Mouse (Mus musculus): Measurements from ENCODE around the gene Hoxd10. TPM values are rescaled to one million over a fixed set of nuclear protein-coding genes. Genes with fewer than 3 reads are reported as not detected.

The Hoxd10 gene
- polyA plus RNA-seq, 1 experiment from 2014 or later = not detected

DNA sequence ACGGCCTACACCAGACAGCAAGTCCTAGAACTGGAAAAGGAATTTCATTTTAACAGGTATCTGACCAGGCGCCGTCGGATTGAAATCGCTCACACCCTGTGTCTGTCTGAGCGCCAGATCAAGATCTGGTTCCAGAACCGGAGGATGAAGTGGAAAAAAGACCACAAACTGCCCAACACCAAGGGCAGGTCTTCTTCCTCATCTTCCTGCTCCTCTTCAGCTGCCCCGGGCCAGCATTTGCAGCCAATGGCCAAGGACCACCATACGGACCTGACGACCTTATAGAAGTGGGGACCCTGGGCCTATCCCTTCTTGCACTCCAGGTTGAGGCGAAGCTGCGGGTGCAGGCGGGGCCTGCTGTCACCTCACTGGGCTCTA lies 36.6 kb downstream of the Hoxd10 start:
- Histone ChIP-seq H3K27ac (ENCODE audit: low read depth, low read length) (peak overlapping the region; percentile 88), H3K9me3 (ENCODE audit: control insufficient read depth, low read length) (no peaks in the 10 kb centered on the region)

DNA sequence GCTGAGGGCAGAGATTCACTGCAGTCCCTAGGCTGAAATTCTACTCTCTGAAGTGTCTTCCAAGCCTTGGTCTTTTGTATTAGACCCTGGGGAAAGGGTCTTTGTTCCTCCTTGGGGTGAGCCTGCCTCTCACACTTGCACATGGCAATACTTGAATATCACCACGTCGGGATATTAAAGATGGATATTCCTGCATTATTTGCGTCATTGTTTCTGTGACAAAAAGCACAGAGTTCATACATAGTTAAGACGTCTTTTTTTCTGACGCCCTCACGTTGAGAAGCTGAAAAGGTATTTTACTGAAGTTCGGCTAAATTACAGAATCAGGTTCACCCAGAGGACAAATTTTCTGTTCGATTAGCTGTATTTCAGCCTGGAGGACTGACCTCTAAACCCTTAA lies 38.6 kb downstream of the Hoxd10 start:
- Histone ChIP-seq H3K36me3 (ENCODE audit: control insufficient read depth, insufficient read depth, low read length) (no peaks in the 10 kb centered on the region), H3K9ac (ENCODE audit: low read depth, low read length) (peak overlapping the region; percentile 76), H3K27ac (ENCODE audit: low read depth, low read length) (peak overlapping the region; percentile 95), H3K4me3 (ENCODE audit: low read depth, low read length) (peak overlapping the region; percentile 48), H3K4me2 (replicated peaks; ENCODE audit: low read depth, low read length) (peak overlapping the region; percentile 54), H3K4me1 (replicated peaks; ENCODE audit: control insufficient read depth, insufficient read depth, low read length) (no peaks in the 10 kb centered on the region; the same call in 1 of the 2 replicates), H3K27me3 (ENCODE audit: control insufficient read depth, insufficient read depth, low read length) (peaks cover 85% of the 10 kb centered on the region), H3K9me3 (ENCODE audit: control insufficient read depth, low read length) (no peaks in the 10 kb centered on the region)
- WGBS = 4% methylated on average over 8 of the region's 8 CpGs
- DNase-seq (ENCODE audit: low spot score) = no peak
- no peak for ATAC-seq (ENCODE audit: low FRiP score)

More for the DNA sequence above, 36.6 kb downstream of the Hoxd10 start:
- peaks cover 95% of the 10 kb centered on the region for H3K27me3 ChIP-seq (ENCODE audit: control insufficient read depth, insufficient read depth, low read length)
- H3K4me1 ChIP-seq (replicated peaks; ENCODE audit: control insufficient read depth, insufficient read depth, low read length) = no peaks in the 10 kb centered on the region; the same call in 1 of the 2 replicates
- H3K4me2 ChIP-seq (replicated peaks; ENCODE audit: low read depth, low read length) = peak overlapping the region; percentile 39
- H3K36me3 ChIP-seq (ENCODE audit: control insufficient read depth, insufficient read depth, low read length) = no peaks in the 10 kb centered on the region
- ATAC-seq (ENCODE audit: low FRiP score) (no peak), DNase-seq (ENCODE audit: low spot score) (no peak)
- WGBS = 3% methylated on average over 13 of the region's 13 CpGs
- peak overlapping the region; percentile 58 for H3K4me3 ChIP-seq (ENCODE audit: low read depth, low read length)
- peak overlapping the region; percentile 66 for H3K9ac ChIP-seq (ENCODE audit: low read depth, low read length)

- no peaks in the 10 kb centered on the region for H3K36me3 ChIP-seq (ENCODE audit: control insufficient read depth, insufficient read depth, low read length)
- DNase-seq (ENCODE audit: low spot score) = no peak
- no peaks in the 10 kb centered on the region for H3K9me3 ChIP-seq (ENCODE audit: control insufficient read depth, low read length)
- peak overlapping the region; percentile 95 for H3K27ac ChIP-seq (ENCODE audit: low read depth, low read length)
- H3K27me3 ChIP-seq (ENCODE audit: control insufficient read depth, insufficient read depth, low read length) = peaks cover 85% of the 10 kb centered on the region
- H3K4me1 ChIP-seq (replicated peaks; ENCODE audit: control insufficient read depth, insufficient read depth, low read length) = no peaks in the 10 kb centered on the region; the same call in 1 of the 2 replicates
- ATAC-seq (ENCODE audit: low FRiP score) = no peak
- peak overlapping the region; percentile 54 for H3K4me2 ChIP-seq (replicated peaks; ENCODE audit: low read depth, low read length)
- peak overlapping the region; percentile 48 for H3K4me3 ChIP-seq (ENCODE audit: low read depth, low read length)
- H3K9ac ChIP-seq (ENCODE audit: low read depth, low read length) = peak overlapping the region; percentile 76
These were observed 39.3 kb downstream of the Hoxd10 start for GRCm38 (mm10) chr2:74731055-74731454.

DNA sequence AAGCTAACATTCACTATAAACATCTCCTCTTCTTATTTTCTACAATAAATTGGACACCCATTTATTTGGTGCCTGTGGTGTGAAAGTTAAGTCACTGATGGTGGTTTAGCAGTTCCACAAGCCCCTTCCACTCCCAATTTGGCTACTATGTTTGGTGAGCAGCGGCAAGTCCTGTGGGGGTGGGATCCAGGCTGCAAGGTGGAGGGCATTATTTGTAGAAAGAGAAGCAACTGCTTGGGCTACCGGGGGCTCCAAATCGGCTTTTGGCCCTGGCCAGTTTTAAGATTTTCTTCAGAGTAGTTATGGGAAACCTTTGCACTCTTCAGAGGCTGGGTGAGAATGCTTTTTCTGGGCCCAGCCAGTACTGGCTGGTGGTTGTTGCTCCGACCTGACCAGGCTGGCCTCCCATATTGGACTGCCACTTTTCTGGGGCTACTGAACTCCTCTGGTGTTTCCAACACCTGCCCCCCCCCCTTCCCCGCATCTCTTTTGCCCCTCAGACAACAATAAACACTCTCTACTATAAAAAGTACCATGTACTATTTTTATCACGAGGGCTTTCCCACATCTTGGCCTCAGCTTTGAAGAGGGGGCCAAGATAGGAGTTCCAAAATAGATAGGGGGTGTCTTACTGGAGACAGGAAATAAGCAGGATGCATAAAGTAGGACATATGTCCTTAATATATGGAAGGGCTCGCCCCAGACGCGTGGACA lies 40.2 kb downstream of the Hoxd10 start:
- no peaks in the 10 kb centered on the region; the same call in 1 of the 2 replicates for H3K4me1 ChIP-seq (replicated peaks; ENCODE audit: control insufficient read depth, insufficient read depth, low read length)
- no peak for ATAC-seq (ENCODE audit: low FRiP score)
- H3K27ac ChIP-seq (ENCODE audit: low read depth, low read length) = peak overlapping the region; percentile 95

GRCm38 (mm10) chr2:74732513-74733316 lies 41.0 kb downstream of the Hoxd10 start:
- H3K36me3 ChIP-seq (ENCODE audit: control insufficient read depth, insufficient read depth, low read length) = no peaks in the 10 kb centered on the region
- H3K4me2 ChIP-seq (replicated peaks; ENCODE audit: low read depth, low read length) = peak overlapping the region; percentile 54
- no peak for DNase-seq (ENCODE audit: low spot score)
- peak overlapping the region; percentile 76 for H3K9ac ChIP-seq (ENCODE audit: low read depth, low read length)
- peaks cover 79% of the 10 kb centered on the region for H3K27me3 ChIP-seq (ENCODE audit: control insufficient read depth, insufficient read depth, low read length)
- H3K9me3 ChIP-seq (ENCODE audit: control insufficient read depth, low read length) = no peaks in the 10 kb centered on the region
- peak; percentile 43; the same call in 1 of the 2 replicates for ATAC-seq (ENCODE audit: low FRiP score)
- peak overlapping the region; percentile 48 for H3K4me3 ChIP-seq (ENCODE audit: low read depth, low read length)
- H3K27ac ChIP-seq (ENCODE audit: low read depth, low read length) = peak overlapping the region; percentile 95
- no peaks in the 10 kb centered on the region; the same call in 1 of the 2 replicates for H3K4me1 ChIP-seq (replicated peaks; ENCODE audit: control insufficient read depth, insufficient read depth, low read length)
- under 1% methylated on average over 52 of the region's 52 CpGs for WGBS

More for the DNA sequence above, 40.2 kb downstream of the Hoxd10 start:
- Histone ChIP-seq H3K27me3 (ENCODE audit: control insufficient read depth, insufficient read depth, low read length) (peaks cover 82% of the 10 kb centered on the region), H3K9ac (ENCODE audit: low read depth, low read length) (peak overlapping the region; percentile 76), H3K4me3 (ENCODE audit: low read depth, low read length) (peak overlapping the region; percentile 48), H3K9me3 (ENCODE audit: control insufficient read depth, low read length) (no peaks in the 10 kb centered on the region), H3K4me2 (replicated peaks; ENCODE audit: low read depth, low read length) (peak overlapping the region; percentile 54), H3K36me3 (ENCODE audit: control insufficient read depth, insufficient read depth, low read length) (no peaks in the 10 kb centered on the region)
- no peak for DNase-seq (ENCODE audit: low spot score)
- WGBS = 2% methylated on average over 9 of the region's 9 CpGs

- Histone ChIP-seq H3K27ac (ENCODE audit: low read depth, low read length) (peak overlapping the region; percentile 95), H3K4me3 (ENCODE audit: low read depth, low read length) (peak overlapping the region; percentile 48), H3K4me2 (replicated peaks; ENCODE audit: low read depth, low read length) (peak overlapping the region; percentile 54), H3K9ac (ENCODE audit: low read depth, low read length) (peak overlapping the region; percentile 76), H3K27me3 (ENCODE audit: control insufficient read depth, insufficient read depth, low read length) (peaks cover 79% of the 10 kb centered on the region), H3K9me3 (ENCODE audit: control insufficient read depth, low read length) (no peaks in the 10 kb centered on the region), H3K4me1 (replicated peaks; ENCODE audit: control insufficient read depth, insufficient read depth, low read length) (no peaks in the 10 kb centered on the region; the same call in 1 of the 2 replicates), H3K36me3 (ENCODE audit: control insufficient read depth, insufficient read depth, low read length) (no peaks in the 10 kb centered on the region)
- DNase-seq (ENCODE audit: low spot score) (no peak), ATAC-seq (ENCODE audit: low FRiP score) (peak; percentile 48)
- WGBS = under 1% methylated on average over 15 of the region's 16 CpGs
These were observed 41.6 kb downstream of the Hoxd10 start for GRCm38 (mm10) chr2:74733317-74733661.

DNA sequence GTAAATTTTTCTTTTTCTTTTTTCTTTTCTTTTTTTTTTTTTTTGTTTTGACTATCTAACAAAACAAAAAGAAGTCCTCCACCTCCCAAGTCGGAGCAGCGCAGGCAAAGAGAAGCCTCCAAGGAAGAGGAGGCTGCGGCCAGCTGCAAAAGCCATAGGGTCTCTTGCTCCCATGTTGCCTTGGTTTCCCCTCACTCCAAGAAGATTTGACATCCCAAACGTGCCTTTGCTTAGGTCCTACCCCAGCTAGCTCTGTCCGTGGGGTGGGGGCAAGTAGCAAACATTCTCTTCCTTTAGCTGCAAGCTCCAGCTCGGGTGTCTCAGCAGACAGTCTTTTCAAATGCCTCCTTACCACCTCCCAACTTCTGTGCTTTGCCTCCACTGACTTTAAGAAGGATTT lies 42.0 kb downstream of the Hoxd10 start:
- peak overlapping the region; percentile 54 for H3K4me2 ChIP-seq (replicated peaks; ENCODE audit: low read depth, low read length)
- ATAC-seq (ENCODE audit: low FRiP score) (no peak), DNase-seq (ENCODE audit: low spot score) (peak; percentile 67)
- H3K9ac ChIP-seq (ENCODE audit: low read depth, low read length) = peak overlapping the region; percentile 76
- H3K27me3 ChIP-seq (ENCODE audit: control insufficient read depth, insufficient read depth, low read length) = peaks cover 78% of the 10 kb centered on the region
- peak overlapping the region; percentile 48 for H3K4me3 ChIP-seq (ENCODE audit: low read depth, low read length)
- WGBS = 0% methylated on average over 6 of the region's 6 CpGs
- no peaks in the 10 kb centered on the region; the same call in 1 of the 2 replicates for H3K4me1 ChIP-seq (replicated peaks; ENCODE audit: control insufficient read depth, insufficient read depth, low read length)
- no peaks in the 10 kb centered on the region for H3K9me3 ChIP-seq (ENCODE audit: control insufficient read depth, low read length)
- no peaks in the 10 kb centered on the region for H3K36me3 ChIP-seq (ENCODE audit: control insufficient read depth, insufficient read depth, low read length)
- peak overlapping the region; percentile 95 for H3K27ac ChIP-seq (ENCODE audit: low read depth, low read length)

- Histone ChIP-seq H3K9me3 (ENCODE audit: control insufficient read depth, low read length) (no peaks in the 10 kb centered on the region), H3K4me3 (ENCODE audit: low read depth, low read length) (peak overlapping the region; percentile 48), H3K4me1 (replicated peaks; ENCODE audit: control insufficient read depth, insufficient read depth, low read length) (no peaks in the 10 kb centered on the region; the same call in 1 of the 2 replicates), H3K4me2 (replicated peaks; ENCODE audit: low read depth, low read length) (peak overlapping the region; percentile 54), H3K9ac (ENCODE audit: low read depth, low read length) (peak overlapping the region; percentile 76), H3K27me3 (ENCODE audit: control insufficient read depth, insufficient read depth, low read length) (peaks cover 78% of the 10 kb centered on the region), H3K27ac (ENCODE audit: low read depth, low read length) (peak overlapping the region; percentile 95), H3K36me3 (ENCODE audit: control insufficient read depth, insufficient read depth, low read length) (no peaks in the 10 kb centered on the region)
- ATAC-seq (ENCODE audit: low FRiP score) (peak; percentile 43), DNase-seq (ENCODE audit: low spot score) (no peak)
- WGBS = under 1% methylated on average over 13 of the region's 13 CpGs
These were observed 42.7 kb downstream of the Hoxd10 start for GRCm38 (mm10) chr2:74734451-74734850.

Data from hindbrain, embryonic 11.5 days (tissue).